Mouse (Mus musculus): ENCODE data around the gene Vhl.
A peak's percentile ranks its signal among the peaks of the same experiment; 100 is the strongest.

The Vhl gene

DNA sequence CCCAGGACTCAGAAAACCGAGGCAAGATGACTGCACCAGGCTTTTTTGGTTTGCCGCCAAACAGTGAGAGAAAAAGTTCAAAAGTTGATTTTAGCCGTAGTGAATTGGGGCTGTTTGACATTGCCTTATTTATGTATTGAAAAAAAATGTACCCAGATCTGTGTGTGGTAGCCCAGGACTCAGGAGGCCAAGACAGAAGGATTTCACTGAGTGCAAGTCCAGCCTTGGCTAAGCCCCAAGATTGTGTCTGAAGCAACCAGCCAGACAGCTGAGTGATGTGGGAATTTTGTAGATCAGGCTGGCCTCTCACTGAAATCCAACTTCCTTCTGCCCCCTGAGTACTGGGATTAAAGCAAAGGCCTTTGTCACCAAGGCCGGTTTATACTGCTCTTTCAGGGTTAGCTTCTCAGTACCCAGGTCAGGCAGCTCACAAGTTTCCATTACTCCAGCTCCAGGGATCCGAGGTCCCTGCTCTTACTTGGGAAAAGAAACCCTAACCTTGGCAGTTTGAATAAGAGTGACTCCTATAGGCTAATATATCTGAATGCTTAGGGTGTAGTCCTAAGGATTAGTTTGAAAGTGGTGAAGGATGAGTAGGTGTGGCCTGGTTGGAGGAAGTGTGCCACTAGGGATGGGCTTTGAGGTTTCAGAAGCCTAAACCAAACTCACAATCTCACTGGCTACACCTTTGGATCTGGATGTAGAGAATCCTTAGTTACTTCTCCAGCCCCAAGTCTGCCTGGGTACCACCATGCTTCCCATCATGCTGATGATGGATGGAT lies 1.4 kb downstream of the Vhl start:
- peak; percentile 5 for DNase-seq (ENCODE audit: low spot score)

- DNase-seq (ENCODE audit: low spot score): no peak
Observed at GRCm38 (mm10) chr6:113630322-113630721, 6.6 kb downstream of the Vhl start.

GRCm38 (mm10) chr6:113632863-113633262 lies 9.1 kb downstream of the Vhl start:
- no peak for DNase-seq (ENCODE audit: low spot score)

GRCm38 (mm10) chr6:113638302-113639040 lies 14.7 kb downstream of the Vhl start, which contains the start of gene Irak2:
Irak2 (plus strand) TSS chr6:113638467.
- peak; percentile 93 for DNase-seq (ENCODE audit: low spot score)

GRCm38 (mm10) chr6:113639201-113639600 lies 15.4 kb downstream of the Vhl start:
- no peak for DNase-seq (ENCODE audit: low spot score)

DNA sequence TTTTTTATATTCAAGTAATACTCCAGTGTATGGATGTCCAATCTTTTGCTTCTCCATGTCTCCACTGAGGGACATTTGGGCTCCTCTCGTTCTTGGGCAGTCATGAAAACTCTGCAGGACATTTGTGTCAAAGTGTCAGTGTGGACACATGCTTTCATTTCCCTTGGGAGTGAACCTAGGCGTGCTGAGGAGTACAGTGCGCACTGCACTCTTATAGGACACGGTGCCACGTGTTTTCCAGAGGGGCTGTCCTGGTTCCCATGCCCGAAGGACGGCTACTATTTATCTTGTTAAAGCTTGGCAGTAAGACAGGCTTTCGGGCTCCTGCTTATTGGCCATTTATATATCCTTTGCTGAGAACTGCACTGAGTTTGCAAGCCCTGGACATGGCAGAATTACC lies 18.8 kb downstream of the Vhl start:
- DNase-seq (ENCODE audit: low spot score): no peak

- DNase-seq (ENCODE audit: low spot score): no peak
Observed at GRCm38 (mm10) chr6:113643021-113643420, 19.3 kb downstream of the Vhl start.

DNA sequence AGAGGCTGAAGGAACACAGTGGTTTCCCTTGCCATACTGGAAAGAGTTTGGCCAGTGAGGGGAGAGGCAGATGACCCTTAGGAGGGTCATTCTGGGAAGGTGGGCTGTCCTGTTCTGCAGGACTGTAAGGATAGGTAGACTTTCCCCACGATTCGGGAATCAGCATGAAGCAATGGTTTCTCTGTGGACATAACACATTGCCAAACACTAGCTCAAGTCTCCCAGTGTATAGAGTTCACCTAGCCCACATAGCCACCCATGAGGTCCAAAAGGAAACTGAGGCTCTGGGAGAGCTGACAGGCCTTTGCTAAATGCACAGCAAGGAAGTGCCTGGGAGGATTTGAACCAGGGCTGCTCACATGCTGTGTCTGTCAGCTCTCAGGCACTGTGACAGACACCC lies 20.2 kb downstream of the Vhl start:
- DNase-seq (ENCODE audit: low spot score): no peak

GRCm38 (mm10) chr6:113644808-113645207 lies 21.0 kb downstream of the Vhl start:
- DNase-seq (ENCODE audit: low spot score): no peak

DNA sequence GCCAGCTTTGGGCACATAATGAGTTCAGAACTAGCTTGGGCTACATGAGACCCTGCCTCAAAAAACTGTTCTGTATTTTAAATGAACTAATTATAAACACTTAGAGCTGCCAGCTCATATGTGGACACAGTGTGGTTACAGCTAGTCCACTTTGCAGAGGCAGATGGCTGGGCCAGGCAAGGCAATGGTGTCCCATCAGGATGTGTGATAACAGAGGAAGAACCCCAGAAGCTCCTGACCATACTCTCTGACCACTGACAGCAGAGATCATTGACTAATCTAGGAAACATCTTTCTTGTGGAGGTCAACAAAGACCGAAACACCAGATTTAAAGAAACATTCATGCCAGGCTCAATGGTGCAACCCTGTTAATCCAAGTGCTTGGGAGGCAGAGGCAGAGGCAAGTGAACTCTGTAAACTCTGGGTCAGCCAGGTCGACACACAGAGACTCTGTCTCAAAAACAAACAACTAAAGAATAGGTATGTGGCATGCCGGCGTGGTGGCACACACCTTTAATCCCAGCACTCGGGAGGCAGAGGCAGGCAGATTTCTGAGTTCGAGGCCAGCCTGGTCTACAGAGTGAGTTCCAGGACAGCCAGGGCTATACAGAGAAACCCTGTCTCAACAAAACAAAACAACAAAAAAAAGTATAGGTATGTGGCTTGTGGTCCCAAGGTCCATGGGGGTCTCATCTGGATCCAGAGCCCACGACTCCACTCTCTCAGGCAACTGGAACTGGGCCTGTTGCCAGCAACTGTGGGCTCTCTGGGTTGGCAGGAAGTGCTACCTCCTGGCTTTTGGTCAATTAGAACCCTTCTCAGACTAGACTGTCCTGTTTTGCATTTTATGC lies 25.8 kb downstream of the Vhl start:
- DNase-seq (ENCODE audit: low spot score): peak; percentile 9

DNA sequence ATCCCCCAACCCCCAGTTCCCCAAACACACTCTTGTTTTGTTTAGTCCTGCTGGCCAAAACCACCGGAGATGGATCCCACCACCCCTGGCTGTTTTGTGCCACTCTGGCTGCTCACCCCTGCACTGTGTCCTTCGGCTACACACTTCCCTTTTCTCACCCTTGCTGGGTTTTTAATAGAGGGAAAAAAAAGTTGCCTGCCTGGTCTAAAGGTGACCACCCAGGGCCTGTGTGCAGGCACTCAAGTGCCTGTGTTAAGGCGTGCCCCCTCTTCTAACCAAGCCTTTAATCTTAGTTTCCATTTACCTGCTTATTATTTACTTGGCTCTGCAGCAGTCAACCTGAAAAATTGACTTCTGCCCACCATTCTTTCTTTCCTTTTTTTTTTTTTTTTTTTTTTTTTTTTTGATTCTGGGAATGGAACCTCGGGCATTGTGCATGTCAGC lies 26.5 kb downstream of the Vhl start:
- no peak for DNase-seq (ENCODE audit: low spot score)

- DNase-seq (ENCODE audit: low spot score): no peak
Observed at GRCm38 (mm10) chr6:113651626-113652025, 27.9 kb downstream of the Vhl start.

DNA sequence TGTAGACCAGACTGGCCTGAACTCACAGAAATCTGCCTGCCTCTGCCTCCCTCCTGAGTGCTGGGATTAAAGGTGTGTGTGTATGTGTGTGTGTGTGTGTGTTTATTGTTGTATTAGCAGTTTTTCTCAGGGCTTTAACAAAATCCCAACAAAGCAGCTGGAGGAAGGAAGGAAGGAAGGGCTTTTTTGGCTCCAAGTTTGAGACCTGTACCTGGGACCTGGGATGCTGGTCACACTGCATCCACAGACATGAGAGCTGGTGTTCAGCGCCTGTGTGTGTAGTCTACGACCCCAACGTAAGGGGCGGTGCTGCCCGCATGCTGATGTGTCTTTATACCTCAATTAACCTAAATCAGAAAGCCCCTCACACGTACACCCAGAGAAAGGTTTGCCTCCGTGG lies 29.8 kb downstream of the Vhl start:
- DNase-seq (ENCODE audit: low spot score): no peak

GRCm38 (mm10) chr6:113654102-113654501 lies 30.3 kb downstream of the Vhl start:
- no peak for DNase-seq (ENCODE audit: low spot score)

GRCm38 (mm10) chr6:113654753-113655397 lies 31.1 kb downstream of the Vhl start:
- no peak for DNase-seq (ENCODE audit: low spot score)

DNA sequence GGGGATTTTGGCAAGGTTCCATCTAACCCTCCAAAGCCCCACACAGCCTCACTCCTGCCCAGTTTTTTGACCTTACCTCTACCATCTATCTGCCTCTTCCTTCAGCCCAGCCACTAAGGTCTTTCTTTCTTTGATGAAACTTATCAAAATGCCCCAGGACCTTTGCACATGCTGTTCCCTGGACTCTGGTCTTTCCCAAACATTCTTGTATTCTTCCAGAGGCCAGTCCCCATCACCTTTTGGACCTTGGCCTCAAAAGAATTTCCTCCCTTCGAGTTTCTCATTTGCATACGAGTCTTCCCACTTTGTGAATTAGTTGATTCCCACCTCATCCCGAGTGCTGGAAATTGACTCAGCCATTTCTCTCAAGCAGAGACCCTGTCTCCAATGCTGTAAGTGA lies 31.7 kb downstream of the Vhl start:
- no peak for DNase-seq (ENCODE audit: low spot score)

DNA sequence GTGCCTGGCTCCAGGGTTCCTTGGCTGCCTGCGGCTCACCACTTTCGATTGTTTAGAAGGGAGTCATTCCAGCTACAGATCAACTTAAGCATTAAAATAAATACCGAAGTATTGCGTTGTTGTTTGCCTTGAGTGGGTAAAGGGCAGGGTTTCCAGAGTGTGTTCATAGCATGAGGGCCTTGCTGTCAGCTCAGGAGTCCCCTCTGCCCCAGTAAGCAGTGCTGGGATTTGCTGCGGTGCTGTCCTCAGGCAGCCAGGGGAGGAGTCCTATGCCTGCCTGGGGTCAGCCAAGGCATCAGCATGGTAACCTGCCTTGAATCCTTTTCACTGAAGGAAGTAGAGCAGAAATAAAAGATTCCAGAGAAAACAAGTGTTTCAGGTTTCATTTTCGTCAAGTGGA lies 33.1 kb downstream of the Vhl start:
- no peak for DNase-seq (ENCODE audit: low spot score)

GRCm38 (mm10) chr6:113658226-113658625 lies 34.5 kb downstream of the Vhl start:
- DNase-seq (ENCODE audit: low spot score): no peak

DNA sequence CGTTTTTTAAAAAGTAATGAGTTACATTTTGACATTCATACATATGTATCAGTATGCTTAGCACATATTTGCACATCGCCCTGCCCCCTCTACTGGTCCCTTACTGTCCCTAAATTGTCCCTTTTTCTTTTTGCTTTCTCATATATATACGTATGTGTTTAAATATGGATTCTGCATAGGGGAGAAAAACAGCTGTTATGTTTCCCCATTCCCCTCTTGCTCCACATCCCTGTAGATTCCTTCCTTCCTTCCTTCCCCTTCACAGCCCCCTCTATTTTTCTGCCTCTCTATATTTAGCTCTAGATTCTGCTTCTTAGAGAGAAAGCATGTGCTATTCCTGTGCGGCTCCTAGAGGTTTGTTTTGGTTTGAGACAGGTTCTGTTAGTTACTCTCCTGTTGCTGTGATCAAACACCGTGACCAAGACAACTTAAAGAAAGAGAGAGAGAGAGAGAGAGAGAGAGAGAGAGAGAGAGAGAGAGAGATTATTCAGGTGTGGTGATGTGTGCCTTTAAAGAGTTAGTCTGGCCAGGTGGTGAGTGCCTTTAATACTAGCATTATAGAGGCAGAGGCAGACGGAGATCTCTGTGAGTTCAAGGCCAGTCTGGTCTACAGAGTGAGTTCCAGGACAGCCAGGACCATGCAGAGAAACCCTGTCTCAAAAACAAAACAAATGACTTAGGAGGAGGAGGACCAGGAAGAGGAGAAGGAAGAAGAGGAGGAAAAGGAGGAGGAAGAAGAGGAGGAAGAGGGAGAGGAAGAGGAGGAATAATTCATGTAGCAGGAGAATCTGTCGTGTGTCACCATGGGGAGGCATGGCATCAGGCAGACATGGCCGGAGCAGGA lies 36.1 kb downstream of the Vhl start:
- no peak for DNase-seq (ENCODE audit: low spot score)

DNA sequence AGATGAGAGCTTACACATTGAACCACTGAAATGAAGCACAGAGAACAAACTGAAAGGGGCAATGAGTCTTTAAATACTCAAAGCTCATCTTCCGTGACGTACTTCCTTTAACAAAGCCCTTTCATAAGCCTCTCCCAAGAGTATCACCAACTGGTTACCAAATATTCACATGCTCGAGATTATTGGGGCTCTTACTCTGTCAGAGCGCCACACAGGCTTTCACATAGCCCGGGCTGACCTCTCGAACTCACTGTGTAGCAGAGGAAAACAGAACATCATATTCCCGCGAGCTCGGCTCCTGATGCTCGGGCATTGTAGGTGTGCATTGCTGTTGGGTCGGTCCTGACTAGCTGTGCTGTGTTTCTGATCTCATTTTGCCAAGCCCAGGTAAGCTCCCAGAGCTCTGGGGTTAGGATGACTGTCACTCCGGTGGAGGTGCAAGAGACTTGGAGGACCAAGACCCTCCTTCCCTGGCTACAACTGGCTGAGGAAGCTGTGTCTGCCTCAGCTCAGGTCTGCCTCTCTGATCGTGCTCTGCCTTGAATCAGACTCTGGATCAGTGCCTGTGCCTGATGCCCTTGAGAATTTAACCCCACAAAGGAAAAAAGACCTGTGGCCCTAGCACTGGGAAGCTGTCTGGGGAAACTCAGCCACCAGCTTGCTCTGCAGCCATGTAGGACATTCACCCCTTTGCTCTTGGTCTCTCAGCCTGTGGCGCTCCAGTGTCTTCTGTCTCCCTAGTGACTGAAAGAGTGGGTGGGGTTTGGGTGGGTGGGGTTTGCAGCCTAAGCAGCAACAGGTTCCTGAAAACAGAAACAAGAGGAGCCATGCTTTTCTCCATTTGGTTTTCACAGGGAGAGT lies 37.0 kb downstream of the Vhl start:
- DNase-seq (ENCODE audit: low spot score): no peak

Data from MN1 (cell line).